Mouse (Mus musculus): Measurements from ENCODE around the gene Pithd1. TPM values are rescaled to one million over a fixed set of nuclear protein-coding genes. Genes with fewer than 3 reads are reported as not detected.

Pithd1 gene
- polyA plus RNA-seq, 1 experiment = 31.3 TPM

GRCm38 (mm10) chr4:135961709-135962108 lies 25.4 kb downstream of the Pithd1 start:
- Histone ChIP-seq H3K27ac (replicated peaks; ENCODE audit: low read depth, low read length) (no peak overlapping the region), H3K4me3 (ENCODE audit: insufficient read depth, low read depth, low read length) (no peak overlapping the region), H3K4me1 (ENCODE audit: control insufficient read depth, insufficient read depth, insufficient read length, low read length) (peaks cover 24% of the 10 kb centered on the region)

GRCm38 (mm10) chr4:135960717-135961116 lies 26.3 kb downstream of the Pithd1 start:
- no peak overlapping the region for H3K4me3 ChIP-seq (ENCODE audit: insufficient read depth, low read depth, low read length)
- 0 out of 2 replicates have a peak overlapping the region, but pooled peaks have one; percentile 8 for H3K27ac ChIP-seq (replicated peaks; ENCODE audit: low read depth, low read length)

GRCm38 (mm10) chr4:135958354-135958753 lies 28.7 kb downstream of the Pithd1 start:
- Histone ChIP-seq H3K27ac (replicated peaks; ENCODE audit: low read depth, low read length) (peak overlapping the region; percentile 98), H3K4me3 (ENCODE audit: insufficient read depth, low read depth, low read length) (no peak overlapping the region), H3K4me1 (ENCODE audit: control insufficient read depth, insufficient read depth, insufficient read length, low read length) (peaks cover 26% of the 10 kb centered on the region)

More at GRCm38 (mm10) chr4:135960717-135961116, 26.3 kb downstream of the Pithd1 start:
- peaks cover 26% of the 10 kb centered on the region for H3K4me1 ChIP-seq (ENCODE audit: control insufficient read depth, insufficient read depth, insufficient read length, low read length)

GRCm38 (mm10) chr4:135955886-135956285 lies 31.2 kb downstream of the Pithd1 start:
- Histone ChIP-seq H3K27ac (replicated peaks; ENCODE audit: low read depth, low read length) (peak overlapping the region; percentile 36), H3K4me1 (ENCODE audit: control insufficient read depth, insufficient read depth, insufficient read length, low read length) (peaks cover 26% of the 10 kb centered on the region), H3K4me3 (ENCODE audit: insufficient read depth, low read depth, low read length) (no peak overlapping the region)

DNA sequence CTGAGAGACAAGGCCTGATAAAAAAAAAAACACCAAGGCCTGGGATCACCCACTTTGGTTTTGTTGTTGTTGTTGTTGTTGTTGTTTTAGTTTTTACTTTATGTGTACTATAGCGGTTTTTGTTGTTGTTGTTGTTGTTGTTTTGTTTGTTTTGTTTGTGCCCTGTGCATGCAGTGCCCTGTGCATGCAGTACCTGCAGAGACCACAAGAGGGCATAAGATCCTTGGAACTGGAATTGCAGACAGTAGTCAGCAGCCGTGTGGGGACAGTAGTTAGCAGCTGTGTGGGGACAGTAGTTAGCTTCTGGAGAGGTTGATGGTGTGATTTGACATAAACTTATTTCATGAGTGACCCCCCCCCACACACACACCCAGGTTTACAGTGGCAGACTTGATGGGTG lies 32.8 kb downstream of the Pithd1 start:
- no peak overlapping the region for H3K4me3 ChIP-seq (ENCODE audit: insufficient read depth, low read depth, low read length)
- H3K27ac ChIP-seq (replicated peaks; ENCODE audit: low read depth, low read length) = no peak overlapping the region
- peaks cover 21% of the 10 kb centered on the region for H3K4me1 ChIP-seq (ENCODE audit: control insufficient read depth, insufficient read depth, insufficient read length, low read length)

- Histone ChIP-seq H3K4me1 (ENCODE audit: control insufficient read depth, insufficient read depth, insufficient read length, low read length) (peaks cover 18% of the 10 kb centered on the region), H3K4me3 (ENCODE audit: insufficient read depth, low read depth, low read length) (no peak overlapping the region), H3K27ac (replicated peaks; ENCODE audit: low read depth, low read length) (no peak overlapping the region)
Measured at GRCm38 (mm10) chr4:135953179-135953578, 33.9 kb downstream of the Pithd1 start.

GRCm38 (mm10) chr4:135951505-135951904 lies 35.6 kb downstream of the Pithd1 start:
- peaks cover 15% of the 10 kb centered on the region for H3K4me1 ChIP-seq (ENCODE audit: control insufficient read depth, insufficient read depth, insufficient read length, low read length)
- no peak overlapping the region for H3K27ac ChIP-seq (replicated peaks; ENCODE audit: low read depth, low read length)
- H3K4me3 ChIP-seq (ENCODE audit: insufficient read depth, low read depth, low read length) = no peak overlapping the region

- H3K4me3 ChIP-seq (ENCODE audit: insufficient read depth, low read depth, low read length) = no peak overlapping the region
- H3K27ac ChIP-seq (replicated peaks; ENCODE audit: low read depth, low read length) = no peak overlapping the region
- H3K4me1 ChIP-seq (ENCODE audit: control insufficient read depth, insufficient read depth, insufficient read length, low read length) = peaks cover 16% of the 10 kb centered on the region
Measured at GRCm38 (mm10) chr4:135950365-135950764, 36.7 kb downstream of the Pithd1 start.

DNA sequence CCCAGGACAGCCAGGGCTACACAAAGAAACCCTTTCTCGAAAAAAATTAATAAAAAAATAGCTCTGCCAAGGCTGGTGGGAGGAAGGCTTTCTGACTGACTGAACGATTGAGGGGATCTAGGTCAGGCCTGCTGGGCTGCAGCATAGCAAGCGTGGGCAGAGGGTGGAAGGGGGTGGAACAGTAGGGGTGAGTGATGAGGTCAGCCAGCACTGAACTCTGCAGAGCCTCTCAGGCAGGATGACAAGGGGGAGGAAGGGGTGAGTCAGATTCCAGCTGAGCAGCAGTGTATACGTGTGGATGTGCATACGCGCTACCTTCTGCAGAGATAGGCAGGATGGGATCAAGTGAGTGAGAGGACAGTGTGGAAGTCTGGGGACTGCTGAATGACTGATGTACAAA lies 37.2 kb downstream of the Pithd1 start:
- peak overlapping the region; percentile 71 for H3K27ac ChIP-seq (replicated peaks; ENCODE audit: low read depth, low read length)
- peaks cover 16% of the 10 kb centered on the region for H3K4me1 ChIP-seq (ENCODE audit: control insufficient read depth, insufficient read depth, insufficient read length, low read length)

DNA sequence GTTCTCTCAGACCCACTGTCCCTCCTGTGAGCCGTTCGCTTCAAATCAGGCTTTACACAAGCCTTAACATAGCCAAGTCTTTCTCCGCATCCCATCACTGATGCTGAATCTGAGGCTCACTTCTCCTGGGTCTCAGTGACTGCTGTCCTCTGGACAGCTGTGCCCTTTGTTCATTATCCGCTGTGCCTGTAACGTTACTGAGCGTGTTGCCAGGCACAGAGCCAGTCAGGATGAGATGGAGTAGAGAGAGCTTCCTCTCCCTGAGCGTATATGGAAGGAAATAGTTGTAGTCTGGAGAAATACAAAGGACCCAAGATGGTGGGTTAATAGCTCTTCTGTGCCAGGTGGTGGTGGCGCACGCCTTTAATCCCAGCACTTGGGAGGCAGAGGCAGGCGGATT lies 37.6 kb downstream of the Pithd1 start:
- no peak overlapping the region for H3K4me3 ChIP-seq (ENCODE audit: insufficient read depth, low read depth, low read length)
- H3K27ac ChIP-seq (replicated peaks; ENCODE audit: low read depth, low read length) = peak overlapping the region; percentile 71
- H3K4me1 ChIP-seq (ENCODE audit: control insufficient read depth, insufficient read depth, insufficient read length, low read length) = peaks cover 16% of the 10 kb centered on the region

More for the DNA sequence above, 37.2 kb downstream of the Pithd1 start:
- H3K4me3 ChIP-seq (ENCODE audit: insufficient read depth, low read depth, low read length) = no peak overlapping the region

GRCm38 (mm10) chr4:135948142-135948541 lies 38.9 kb downstream of the Pithd1 start:
- Histone ChIP-seq H3K27ac (replicated peaks; ENCODE audit: low read depth, low read length) (peak overlapping the region; percentile 86), H3K4me1 (ENCODE audit: control insufficient read depth, insufficient read depth, insufficient read length, low read length) (peaks cover 23% of the 10 kb centered on the region), H3K4me3 (ENCODE audit: insufficient read depth, low read depth, low read length) (peak overlapping the region; percentile 29)

DNA sequence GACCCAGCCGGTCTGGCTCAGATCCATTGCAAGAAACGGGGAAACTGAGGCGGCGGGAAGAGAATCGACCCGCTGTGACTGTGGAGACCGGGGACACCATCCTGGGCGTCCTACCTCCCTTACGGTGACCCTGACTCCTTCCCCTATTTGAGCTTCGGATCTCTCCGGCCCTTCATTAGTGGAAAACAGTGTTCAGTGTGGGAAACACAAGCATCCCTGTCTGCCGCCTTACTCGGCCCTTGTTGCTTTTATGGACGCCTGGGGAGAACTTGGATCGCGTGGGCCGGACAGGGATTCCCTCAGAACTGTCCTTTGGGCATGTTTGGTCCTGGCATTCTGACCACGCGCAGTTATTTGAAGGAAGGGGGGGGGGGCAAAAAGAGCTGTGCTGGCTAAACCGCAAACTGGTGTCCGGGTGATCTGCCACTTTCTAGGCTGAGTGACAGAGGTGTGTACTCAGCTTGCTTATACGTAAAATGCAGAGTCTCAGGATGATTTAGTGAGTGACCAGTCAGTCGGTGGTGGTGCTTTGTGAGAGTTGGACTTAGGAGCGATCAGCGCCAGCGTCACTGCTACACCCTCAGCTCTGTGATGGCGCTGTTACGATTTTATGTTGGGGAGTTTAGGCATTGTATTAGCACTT lies 40.3 kb downstream of the Pithd1 start:
- H3K4me3 ChIP-seq (ENCODE audit: insufficient read depth, low read depth, low read length) = peak overlapping the region; percentile 79
- H3K27ac ChIP-seq (replicated peaks; ENCODE audit: low read depth, low read length) = peak overlapping the region; percentile 82
- H3K4me1 ChIP-seq (ENCODE audit: control insufficient read depth, insufficient read depth, insufficient read length, low read length) = peaks cover 23% of the 10 kb centered on the region

- H3K4me1 ChIP-seq (ENCODE audit: control insufficient read depth, insufficient read depth, insufficient read length, low read length) = peaks cover 23% of the 10 kb centered on the region
- peak within 1 kb of the TSS; percentile 79 for H3K4me3 ChIP-seq (ENCODE audit: insufficient read depth, low read depth, low read length)
- peak within 1 kb of the TSS; percentile 82 for H3K27ac ChIP-seq (replicated peaks; ENCODE audit: low read depth, low read length)
Measured at GRCm38 (mm10) chr4:135946278-135946658, 40.8 kb downstream of the Pithd1 start, which contains the start of gene Hmgcl. Gene Hmgcl (plus strand): TSS chr4:135946448.

- Histone ChIP-seq H3K27ac (replicated peaks; ENCODE audit: low read depth, low read length) (peak overlapping the region; percentile 71), H3K4me3 (ENCODE audit: insufficient read depth, low read depth, low read length) (peak overlapping the region; percentile 52), H3K4me1 (ENCODE audit: control insufficient read depth, insufficient read depth, insufficient read length, low read length) (peaks cover 23% of the 10 kb centered on the region)
Measured at GRCm38 (mm10) chr4:135945706-135946105, 41.4 kb downstream of the Pithd1 start.

DNA sequence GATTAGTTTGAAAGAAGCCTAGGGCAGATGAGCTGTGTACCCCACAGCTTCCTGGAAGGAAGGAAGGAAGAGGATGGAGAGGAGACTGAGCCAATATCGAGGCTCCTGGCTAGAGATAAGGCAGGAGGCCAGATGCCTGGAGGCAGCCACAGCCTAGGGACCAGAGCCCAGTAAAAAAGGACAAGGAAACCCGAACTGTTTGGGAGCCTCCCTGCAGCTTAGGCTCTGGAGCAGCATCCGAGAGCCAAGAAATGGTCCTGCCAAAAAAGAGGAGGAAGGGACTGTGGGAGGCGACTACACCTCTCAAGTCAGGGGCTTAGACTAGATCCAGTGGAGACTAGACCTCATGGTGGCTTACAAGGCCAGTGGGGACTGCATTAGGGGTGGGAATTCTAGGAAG lies 43.7 kb downstream of the Pithd1 start:
- Histone ChIP-seq H3K4me1 (ENCODE audit: control insufficient read depth, insufficient read depth, insufficient read length, low read length) (peaks cover 17% of the 10 kb centered on the region), H3K4me3 (ENCODE audit: insufficient read depth, low read depth, low read length) (no peak overlapping the region), H3K27ac (replicated peaks; ENCODE audit: low read depth, low read length) (peak overlapping the region; percentile 53)

GRCm38 (mm10) chr4:135942193-135942592 lies 44.9 kb downstream of the Pithd1 start:
- H3K4me3 ChIP-seq (ENCODE audit: insufficient read depth, low read depth, low read length) = no peak overlapping the region
- H3K4me1 ChIP-seq (ENCODE audit: control insufficient read depth, insufficient read depth, insufficient read length, low read length) = peaks cover 9% of the 10 kb centered on the region; the same call in 1 of the 2 replicates
- no peak overlapping the region for H3K27ac ChIP-seq (replicated peaks; ENCODE audit: low read depth, low read length)

Measured in brown adipose tissue, adult 24 weeks (tissue).